Mouse (Mus musculus): ENCODE data around the gene Zmynd10. TPM values are rescaled to one million over a fixed set of nuclear protein-coding genes. Genes with fewer than 3 reads are reported as not detected.
"Not testable (repeated sequence)": the region's sequence is repeated elsewhere in the genome, so short reads cannot be mapped to it uniquely, and the experiment has no call there.

Gene Zmynd10
- total and polyA plus RNA-seq, 3 experiments = 1.3 TPM; not detected in 2

DNA sequence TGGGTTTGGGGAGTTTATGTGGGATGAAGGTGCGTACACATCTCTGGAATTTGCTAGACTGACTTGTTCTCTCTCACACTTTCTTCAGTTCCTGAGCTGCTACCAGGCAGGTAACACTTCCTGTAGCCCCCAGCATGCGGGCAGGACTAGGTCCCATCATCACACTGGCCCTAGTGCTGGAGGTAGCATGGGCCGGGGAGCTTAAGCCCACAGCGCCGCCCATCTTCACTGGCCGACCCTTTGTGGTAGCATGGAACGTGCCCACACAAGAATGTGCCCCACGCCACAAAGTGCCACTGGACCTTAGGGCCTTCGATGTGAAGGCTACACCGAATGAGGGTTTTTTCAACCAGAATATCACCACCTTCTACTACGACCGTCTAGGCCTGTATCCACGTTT is 22.9 kb downstream of the Zmynd10 start:
- 46% methylated on average over 13 of the region's 13 CpGs for WGBS
- TF ChIP-seq POLR2A (IDR thresholded peaks at IDR 0.05; ENCODE audit: insufficient read depth, low read depth, low read length) (no peak), CTCF (IDR thresholded peaks at IDR 0.05) (no peak), EP300 (IDR thresholded peaks at IDR 0.05; ENCODE audit: insufficient read depth, low read depth, low read length) (no peak)
- Histone ChIP-seq H3K4me1 (ENCODE audit: control insufficient read depth, insufficient read depth, low read length) (peaks cover 14% of the 10 kb centered on the region), H3K9ac (ENCODE audit: low read depth, low read length) (peak overlapping the region; percentile 79), H3K27me3 (ENCODE audit: control insufficient read depth, insufficient read depth, low read length) (no peaks in the 10 kb centered on the region), H3K79me2 (replicated peaks; ENCODE audit: control insufficient read depth, insufficient read depth, low read length) (no peaks in the 10 kb centered on the region), H3K27ac (peak overlapping the region; percentile 95), H3K4me3 (peak overlapping the region; percentile 79), H3K36me3 (ENCODE audit: control insufficient read depth, insufficient read depth, low read length) (no peaks in the 10 kb centered on the region)
- DNase-seq = no peak
- intact Hi-C loops (cut with DNase I) = no loop called here

DNA sequence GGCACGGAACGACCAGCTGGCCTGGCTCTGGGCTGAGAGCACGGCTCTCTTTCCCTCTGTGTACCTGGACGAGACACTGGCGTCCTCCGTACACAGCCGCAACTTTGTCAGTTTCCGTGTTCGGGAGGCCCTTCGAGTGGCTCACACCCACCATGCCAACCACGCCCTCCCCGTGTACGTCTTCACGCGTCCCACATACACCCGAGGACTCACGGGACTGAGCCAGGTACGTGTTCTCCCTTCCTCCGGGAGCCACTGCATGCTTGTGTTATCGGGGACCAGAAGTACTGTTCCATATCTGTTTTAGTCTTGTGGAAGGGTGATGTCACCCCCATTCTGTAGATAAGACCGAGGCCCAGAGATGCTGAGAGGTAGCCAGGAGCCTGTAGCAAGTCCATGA is 23.7 kb downstream of the Zmynd10 start:
- H3K4me3 ChIP-seq = peak overlapping the region; percentile 79
- peak overlapping the region; percentile 95 for H3K27ac ChIP-seq
- no peaks in the 10 kb centered on the region for H3K79me2 ChIP-seq (replicated peaks; ENCODE audit: control insufficient read depth, insufficient read depth, low read length)
- no peaks in the 10 kb centered on the region for H3K36me3 ChIP-seq (ENCODE audit: control insufficient read depth, insufficient read depth, low read length)
- H3K9ac ChIP-seq (ENCODE audit: low read depth, low read length) = peak overlapping the region; percentile 79
- no peak for TF ChIP-seq CTCF (IDR thresholded peaks at IDR 0.05)
- TF ChIP-seq POLR2A (IDR thresholded peaks at IDR 0.05; ENCODE audit: insufficient read depth, low read depth, low read length) = peak; percentile 30; the same call in 1 of the 2 replicates
- DNase-seq = no peak
- whole genome bisulfite sequencing = 34% methylated on average over 21 of the region's 21 CpGs
- peaks cover 14% of the 10 kb centered on the region for H3K4me1 ChIP-seq (ENCODE audit: control insufficient read depth, insufficient read depth, low read length)
- no peaks in the 10 kb centered on the region for H3K27me3 ChIP-seq (ENCODE audit: control insufficient read depth, insufficient read depth, low read length)
- intact Hi-C loops (cut with DNase I) = no loop called here

DNA sequence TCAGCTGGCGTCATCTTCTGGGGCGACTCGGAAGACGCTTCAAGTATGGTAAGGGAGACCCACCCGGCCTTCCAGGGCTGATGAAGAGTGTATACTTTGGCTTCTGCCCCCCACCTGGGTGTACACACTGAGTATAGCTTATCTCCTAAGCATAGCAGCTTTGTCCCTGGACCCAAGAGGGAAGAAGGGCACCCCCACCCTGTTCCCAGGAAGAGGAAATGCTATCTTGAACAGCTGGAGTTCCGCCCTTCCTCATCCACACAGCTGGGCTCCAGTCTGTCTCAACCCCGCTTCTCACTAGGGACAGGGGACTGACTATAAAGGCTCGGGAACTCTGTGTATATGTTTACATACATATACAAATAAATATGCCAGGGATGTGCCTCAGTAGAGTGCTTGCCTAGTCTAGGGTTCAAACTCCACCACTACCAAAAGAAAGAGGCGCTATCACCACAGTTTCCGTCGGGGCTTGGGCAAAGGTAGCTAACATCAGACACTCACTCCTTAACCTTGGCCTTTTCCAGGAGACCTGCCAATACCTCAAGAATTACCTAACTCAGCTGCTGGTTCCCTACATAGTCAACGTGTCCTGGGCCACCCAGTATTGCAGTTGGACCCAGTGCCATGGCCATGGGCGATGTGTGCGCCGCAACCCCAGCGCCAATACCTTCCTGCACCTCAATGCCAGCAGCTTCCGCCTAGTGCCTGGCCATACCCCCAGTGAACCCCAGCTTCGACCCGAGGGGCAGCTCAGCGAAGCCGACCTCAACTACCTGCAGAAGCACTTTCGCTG is 24.6 kb downstream of the Zmynd10 start:
- intact Hi-C loops (cut with DNase I) = no loop called here
- Histone ChIP-seq H3K79me2 (replicated peaks; ENCODE audit: control insufficient read depth, insufficient read depth, low read length) (no peaks in the 10 kb centered on the region), H3K27ac (peak overlapping the region; percentile 95), H3K9ac (ENCODE audit: low read depth, low read length) (peak overlapping the region; percentile 79; the same call in 1 of the 2 replicates), H3K27me3 (ENCODE audit: control insufficient read depth, insufficient read depth, low read length) (no peaks in the 10 kb centered on the region), H3K4me1 (ENCODE audit: control insufficient read depth, insufficient read depth, low read length) (peaks cover 14% of the 10 kb centered on the region), H3K36me3 (ENCODE audit: control insufficient read depth, insufficient read depth, low read length) (no peaks in the 10 kb centered on the region), H3K4me3 (peak overlapping the region; percentile 79)
- no peak for DNase-seq
- TF ChIP-seq POLR2A (IDR thresholded peaks at IDR 0.05; ENCODE audit: insufficient read depth, low read depth, low read length) = peak; percentile 57
- no peak for TF ChIP-seq CTCF (IDR thresholded peaks at IDR 0.05)
- peak; percentile 83 for TF ChIP-seq EP300 (IDR thresholded peaks at IDR 0.05; ENCODE audit: insufficient read depth, low read depth, low read length)
- WGBS = 70% methylated on average over 22 of the region's 22 CpGs

DNA sequence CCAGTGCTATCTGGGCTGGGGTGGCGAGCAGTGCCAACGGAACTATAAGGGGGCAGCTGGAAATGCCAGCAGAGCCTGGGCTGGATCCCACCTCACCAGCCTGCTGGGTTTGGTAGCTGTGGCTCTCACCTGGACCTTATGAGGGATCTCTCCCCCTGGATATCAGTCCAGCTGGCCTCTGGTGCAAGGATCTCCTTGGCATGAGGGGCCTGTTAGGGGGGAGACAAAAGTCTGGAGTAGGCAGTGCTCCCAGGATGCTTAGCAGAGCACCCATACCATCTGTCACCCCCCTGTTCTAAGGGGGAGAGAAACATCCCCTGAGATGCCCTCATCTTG is 25.2 kb downstream of the Zmynd10 start:
- WGBS = 97% methylated on average over 2 of the region's 2 CpGs
- Histone ChIP-seq H3K27me3 (ENCODE audit: control insufficient read depth, insufficient read depth, low read length) (no peaks in the 10 kb centered on the region), H3K4me3 (no peak overlapping the region), H3K79me2 (replicated peaks; ENCODE audit: control insufficient read depth, insufficient read depth, low read length) (no peaks in the 10 kb centered on the region), H3K9ac (ENCODE audit: low read depth, low read length) (no peak overlapping the region), H3K4me1 (ENCODE audit: control insufficient read depth, insufficient read depth, low read length) (peaks cover 15% of the 10 kb centered on the region), H3K36me3 (ENCODE audit: control insufficient read depth, insufficient read depth, low read length) (no peaks in the 10 kb centered on the region), H3K27ac (peak overlapping the region; percentile 95)
- TF ChIP-seq POLR2A (IDR thresholded peaks at IDR 0.05; ENCODE audit: insufficient read depth, low read depth, low read length) (no peak), CTCF (IDR thresholded peaks at IDR 0.05) (no peak), EP300 (IDR thresholded peaks at IDR 0.05; ENCODE audit: insufficient read depth, low read depth, low read length) (no peak)
- intact Hi-C loops (cut with DNase I) = no loop called here
- no peak for DNase-seq

DNA sequence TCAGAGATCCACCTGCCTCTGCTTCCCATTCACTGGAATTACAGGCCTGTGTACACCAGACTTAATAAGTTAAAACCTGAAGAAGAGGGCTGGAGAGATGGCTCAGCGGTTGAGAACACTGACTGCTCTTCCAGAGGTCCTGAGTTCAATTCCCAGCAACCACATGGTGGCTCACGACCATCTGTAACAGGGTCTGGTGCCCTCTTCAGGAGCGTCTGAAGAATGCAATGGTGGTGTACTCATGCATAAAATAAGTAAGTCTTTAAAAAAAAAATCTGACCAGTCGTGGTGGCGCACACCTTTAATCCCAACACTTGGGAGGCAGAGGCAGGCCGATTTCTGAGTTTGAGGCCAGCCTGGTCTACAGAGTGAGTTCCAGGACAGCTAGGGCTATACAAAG is 26.7 kb downstream of the Zmynd10 start:
- TF ChIP-seq CTCF (IDR thresholded peaks at IDR 0.05) = peak; percentile 43
- H3K36me3 ChIP-seq (ENCODE audit: control insufficient read depth, insufficient read depth, low read length); H3K4me3 ChIP-seq; H3K79me2 ChIP-seq (replicated peaks; ENCODE audit: control insufficient read depth, insufficient read depth, low read length); H3K27ac ChIP-seq; H3K27me3 ChIP-seq (ENCODE audit: control insufficient read depth, insufficient read depth, low read length); intact Hi-C loops (cut with DNase I); DNase-seq; H3K9ac ChIP-seq (ENCODE audit: low read depth, low read length): not testable (repeated sequence)
- 89% methylated on average over 6 of the region's 6 CpGs for WGBS
- H3K4me1 ChIP-seq (ENCODE audit: control insufficient read depth, insufficient read depth, low read length) = peaks cover 20% of the 10 kb centered on the region

DNA sequence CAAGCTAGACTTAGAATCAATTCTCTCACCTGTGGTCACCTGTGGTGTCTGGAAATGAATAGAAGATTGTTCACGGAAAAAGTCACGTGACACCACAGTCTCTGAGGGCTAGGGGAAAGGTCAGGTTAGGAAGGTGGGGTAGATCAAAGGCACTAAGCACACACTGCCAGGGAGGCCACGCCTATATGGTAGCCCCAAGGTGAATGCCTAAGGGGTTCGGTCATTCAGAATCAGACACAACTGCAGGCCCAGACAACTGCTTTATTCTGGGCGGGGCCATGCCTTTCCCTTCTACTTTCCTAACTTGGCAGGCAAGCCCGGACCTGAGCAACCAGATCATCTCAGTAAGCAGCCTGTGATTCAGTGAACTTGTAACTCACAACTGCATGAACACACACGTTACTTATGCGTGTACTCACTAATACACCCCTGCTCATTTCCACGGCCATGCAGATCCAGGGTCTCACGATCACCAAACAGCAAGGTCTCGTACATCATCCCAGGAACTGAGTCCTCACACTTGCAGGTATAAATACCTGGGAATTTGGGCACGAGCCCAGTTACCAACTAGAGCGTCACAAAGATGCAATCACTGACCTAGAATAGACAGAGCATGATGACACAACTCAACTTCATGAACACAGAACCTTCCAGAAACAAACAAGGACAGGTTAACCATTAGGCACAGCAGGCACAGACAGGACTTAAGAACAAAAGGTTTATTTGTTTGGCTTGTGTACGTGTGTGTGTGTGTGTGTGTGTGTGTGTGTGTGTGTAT is 28.7 kb downstream of the Zmynd10 start:
- intact Hi-C loops (cut with DNase I) = no loop called here
- Histone ChIP-seq H3K36me3 (ENCODE audit: control insufficient read depth, insufficient read depth, low read length) (no peaks in the 10 kb centered on the region), H3K4me1 (ENCODE audit: control insufficient read depth, insufficient read depth, low read length) (peaks cover 21% of the 10 kb centered on the region), H3K27me3 (ENCODE audit: control insufficient read depth, insufficient read depth, low read length) (no peaks in the 10 kb centered on the region), H3K9ac (ENCODE audit: low read depth, low read length) (no peak overlapping the region), H3K27ac (no peak overlapping the region), H3K4me3 (no peak overlapping the region), H3K79me2 (replicated peaks; ENCODE audit: control insufficient read depth, insufficient read depth, low read length) (no peaks in the 10 kb centered on the region)
- no peak for DNase-seq
- 77% methylated on average over 14 of the region's 14 CpGs for WGBS
- no peak for TF ChIP-seq POLR2A (IDR thresholded peaks at IDR 0.05; ENCODE audit: insufficient read depth, low read depth, low read length)
- TF ChIP-seq CTCF (IDR thresholded peaks at IDR 0.05) = no peak
- TF ChIP-seq EP300 (IDR thresholded peaks at IDR 0.05; ENCODE audit: insufficient read depth, low read depth, low read length) = no peak

Data from heart, adult 2 months (tissue).